Mouse (Mus musculus): ENCODE measurements around the gene Frrs1.

Gene Frrs1

GRCm38 (mm10) chr3:116914931-116915330 lies 55.7 kb downstream of the Frrs1 start:
- no peak for DNase-seq

GRCm38 (mm10) chr3:116917016-116917415 lies 57.8 kb downstream of the Frrs1 start:
- no peak for DNase-seq

DNA sequence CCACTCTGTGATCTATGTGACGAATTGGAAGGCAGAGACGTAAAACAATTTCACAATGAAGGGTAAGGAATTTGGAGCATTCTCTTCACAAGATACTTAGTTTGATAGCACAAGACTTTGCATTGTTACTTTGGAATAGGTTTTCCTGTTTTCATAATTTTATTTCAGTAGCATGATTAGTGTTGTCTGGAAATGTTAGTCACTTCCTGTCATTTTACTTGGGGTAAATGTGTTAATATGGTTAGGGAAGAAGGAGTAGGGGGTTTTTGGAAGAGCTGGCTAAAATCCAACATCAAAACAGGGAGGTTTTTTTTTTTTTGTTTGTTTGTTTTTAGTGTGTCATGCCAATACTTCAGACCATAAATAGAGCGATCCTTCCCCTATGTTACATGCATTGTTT lies 62.3 kb downstream of the Frrs1 start:
- no peak for DNase-seq

- no peak for DNase-seq
Measured at GRCm38 (mm10) chr3:116923042-116923441, 63.8 kb downstream of the Frrs1 start.

DNA sequence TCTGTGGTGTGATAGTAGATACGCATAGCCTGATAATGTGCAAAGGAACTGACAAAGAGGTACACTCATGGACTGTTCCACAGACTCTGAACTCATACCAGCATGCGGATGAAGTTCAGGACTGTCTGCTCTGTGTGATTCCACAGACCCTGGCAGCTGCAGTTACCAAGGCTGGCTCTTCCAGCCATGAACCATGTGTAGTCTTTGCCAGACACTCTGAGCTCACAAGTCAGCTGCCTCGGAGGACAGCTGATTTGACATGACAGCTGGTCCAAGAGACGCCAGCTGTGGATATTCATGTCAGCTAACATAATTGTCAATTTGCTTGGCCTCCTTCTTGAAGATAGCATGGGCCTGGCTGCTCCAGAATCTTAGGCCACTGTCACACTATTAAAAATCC lies 69.7 kb downstream of the Frrs1 start:
- DNase-seq: no peak

GRCm38 (mm10) chr3:116933158-116933557 lies 73.9 kb downstream of the Frrs1 start:
- no peak for DNase-seq

GRCm38 (mm10) chr3:116936934-116937691 lies 77.8 kb downstream of the Frrs1 start:
- no peak for DNase-seq

- DNase-seq: no peak
Measured at GRCm38 (mm10) chr3:116940804-116941558, 81.7 kb downstream of the Frrs1 start.

GRCm38 (mm10) chr3:116941559-116942117 lies 82.4 kb downstream of the Frrs1 start:
- no peak for DNase-seq

- DNase-seq: no peak
Measured at GRCm38 (mm10) chr3:116942751-116943150, 83.5 kb downstream of the Frrs1 start.

DNA sequence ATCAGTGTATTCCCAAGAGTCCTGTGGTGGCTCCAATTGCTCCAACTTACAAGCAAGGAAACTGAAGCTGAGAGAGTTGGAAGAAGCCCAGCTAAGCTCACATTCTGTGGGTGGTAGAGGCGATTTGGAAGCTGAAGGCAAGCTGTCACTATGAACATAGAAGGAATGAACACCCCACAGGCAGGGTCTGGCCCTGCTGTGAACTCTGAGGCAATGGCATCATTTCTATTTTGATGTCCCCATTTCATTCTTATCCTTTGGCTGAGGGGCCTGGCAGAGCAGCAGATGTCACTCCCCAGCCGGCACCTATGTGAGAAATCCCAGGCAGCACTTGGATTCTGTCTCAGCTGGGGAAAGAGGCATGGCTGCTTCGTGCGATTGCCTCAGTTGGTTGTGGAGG lies 84.2 kb downstream of the Frrs1 start:
- no peak for DNase-seq

- no peak for DNase-seq
Measured at GRCm38 (mm10) chr3:116946476-116946875, 87.2 kb downstream of the Frrs1 start.

- DNase-seq: no peak
Measured at GRCm38 (mm10) chr3:116950665-116951115, 91.4 kb downstream of the Frrs1 start.

DNA sequence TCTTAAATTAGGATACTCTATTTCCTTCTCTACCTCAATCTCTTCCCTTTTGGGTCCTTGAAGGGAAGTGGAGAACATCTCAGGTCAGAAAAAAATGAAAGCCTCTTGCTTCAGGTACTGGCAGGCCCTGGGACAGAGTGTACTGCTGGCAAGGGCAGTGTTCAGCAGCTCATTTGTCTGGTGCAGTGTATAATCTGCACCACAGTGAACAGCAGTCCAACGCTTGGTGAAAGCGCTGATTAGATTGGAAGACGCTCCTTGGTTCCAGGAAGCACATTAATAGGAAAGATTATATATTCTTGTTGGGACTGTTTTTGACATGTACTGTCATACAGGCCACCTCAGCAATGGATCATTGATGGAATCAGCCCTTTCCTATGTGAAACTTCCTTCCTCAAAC lies 92.2 kb downstream of the Frrs1 start:
- DNase-seq: no peak

DNA sequence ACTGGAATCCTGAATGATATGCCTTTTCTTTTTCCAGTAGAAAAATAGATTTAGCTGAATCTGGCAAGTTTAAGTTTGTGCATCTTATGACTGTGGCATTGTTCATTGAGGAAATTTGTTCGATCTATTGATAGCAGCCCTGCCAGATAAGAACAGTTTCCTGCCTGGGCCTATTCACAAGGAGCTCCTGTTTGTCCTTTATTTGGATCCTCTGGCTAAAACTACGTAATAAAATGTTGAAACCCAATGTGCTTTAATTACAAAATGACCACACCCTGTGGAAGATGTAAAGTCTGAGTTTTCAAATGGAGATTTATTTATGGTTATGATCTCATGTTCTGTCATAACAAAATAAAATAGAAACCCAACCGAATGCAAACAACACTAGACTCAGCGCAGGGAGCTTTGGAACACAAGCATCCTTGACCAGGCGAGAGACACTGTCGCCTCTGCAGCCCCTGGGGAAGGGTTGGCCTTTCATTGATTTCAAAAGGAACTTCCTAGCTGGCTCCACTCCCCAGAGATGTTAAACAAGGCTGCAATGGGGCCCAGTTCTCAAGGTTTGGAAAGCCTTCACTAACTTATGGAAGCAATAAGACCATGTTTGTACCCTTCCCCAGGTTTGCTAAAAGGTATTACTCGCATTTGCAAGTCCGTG lies 93.1 kb downstream of the Frrs1 start:
- DNase-seq: no peak

- DNase-seq: no peak
Measured at GRCm38 (mm10) chr3:116953366-116953765, 94.1 kb downstream of the Frrs1 start.

DNA sequence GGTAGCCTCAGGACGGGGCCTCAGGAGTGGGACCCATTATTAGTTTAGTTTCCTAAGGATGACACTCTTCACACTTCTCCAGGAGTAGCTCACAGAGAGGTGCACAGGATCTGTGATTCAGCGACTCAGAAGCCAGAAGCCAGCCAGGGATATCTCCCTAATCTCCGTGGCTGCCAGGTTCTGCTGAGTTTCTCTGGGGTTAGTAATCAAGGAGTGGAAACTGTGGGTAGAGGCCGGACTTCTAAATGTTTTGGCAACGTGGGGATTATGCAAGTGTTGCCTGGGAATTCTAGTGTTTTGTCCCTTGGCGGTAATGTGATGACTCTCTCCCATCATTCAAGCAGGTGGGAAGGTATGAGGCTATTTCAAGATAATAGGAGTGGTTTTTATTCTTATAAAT lies 95.8 kb downstream of the Frrs1 start:
- DNase-seq: no peak
